In genomic region chr8:12833616-12834015, GRCm38 (mm10) we compare ENCODE assay signal across 27 mouse cellular contexts. TPM values are rescaled to one million over a fixed set of nuclear protein-coding genes. Genes with fewer than 3 reads are reported as not detected.
DNase-seq lines count a peak whose midpoint lies in the region; ATAC-seq lines count a peak whose summit lies in the region.
"Had no signal": no experiment of that assay in that cellular context is flagged by ENCODE, and none has a peak within 500 bp of the region (broad histone marks: within the 10 kb centered on the region; RNA-seq: fewer than 3 reads in every experiment).

No protein-coding gene starts in this region.

- ATAC-seq in heart, embryonic 12.5 days (ENCODE audit: insufficient number of reproducible peaks, low FRiP score), result no peak
- ATAC-seq: forebrain, embryonic 14.5 days; forebrain, postnatal 0 days; hindbrain, embryonic 16.5 days; intestine, embryonic 15.5 days; Patski had no signal

- DNase-seq in heart, adult 18-20 months, result peak; percentile 49 to 77
- DNase-seq in heart, adult 9 months (ENCODE audit: low spot score in 2 of 2), result peak; percentile 48 to 63
- peak; percentile 16 for DNase-seq in heart, postnatal 25 days (ENCODE audit: low spot score)
- DNase-seq in urinary bladder, adult 2 months (ENCODE audit: low spot score), result no peak
- DNase-seq in limb, embryonic 10.5 days (ENCODE audit: low spot score), result no peak
- no peak for DNase-seq in T-cell, adult 2 months (ENCODE audit: low spot score)
- DNase-seq: adrenal gland, adult 2 months; adrenal gland, postnatal 14 days; B cell, adult 2 months; cerebellum, adult 11 months; cerebellum, adult 2 months; cerebellum, adult 9-11 months; cerebellum, postnatal 25 days; forebrain, postnatal 0 days; gastrocnemius, adult 2 months; gastrocnemius, postnatal 14 days; kidney, adult 11 months; kidney, adult 8-10 months had no signal

- H3K4me2 ChIP-seq in heart, embryonic 12.5 days, result no peak overlapping the region
- H3K4me2 ChIP-seq: embryonic facial prominence, embryonic 12.5 days; embryonic facial prominence, embryonic 15.5 days; intestine, embryonic 15.5 days had no signal

- 67% methylated on average over 5 of the region's 5 CpGs for WGBS in heart, embryonic 12.5 days
- 85% methylated on average over 5 of the region's 5 CpGs for WGBS in limb, embryonic 10.5 days

- no peaks in the 10 kb centered on the region for H3K27me3 ChIP-seq in heart, embryonic 12.5 days (replicated peaks)
- H3K27me3 ChIP-seq in limb, embryonic 10.5 days (ENCODE audit: low read depth, poor library complexity, severe bottlenecking), result no peaks in the 10 kb centered on the region
- H3K27me3 ChIP-seq: embryonic facial prominence, embryonic 12.5 days; embryonic facial prominence, embryonic 15.5 days; intestine, embryonic 15.5 days; Patski had no signal

- H3K9me3 ChIP-seq in heart, embryonic 12.5 days (replicated peaks), result 0 out of 2 replicates have a peak, but pooled peaks cover 3% of the 10 kb centered on the region
- no peaks in the 10 kb centered on the region for H3K9me3 ChIP-seq in limb, embryonic 10.5 days (replicated peaks)
- H3K9me3 ChIP-seq: embryonic facial prominence, embryonic 12.5 days; embryonic facial prominence, embryonic 15.5 days; G1E; intestine, embryonic 15.5 days had no signal

- intact Hi-C loops in heart, postnatal 25 days (cut with DNase I), result no loop called here

- no peak overlapping the region for H3K27ac ChIP-seq in heart, embryonic 12.5 days (ENCODE audit: poor library complexity, severe bottlenecking)
- no peak overlapping the region for H3K27ac ChIP-seq in limb, embryonic 10.5 days
- H3K27ac ChIP-seq: embryonic facial prominence, embryonic 12.5 days; embryonic facial prominence, embryonic 15.5 days; gastrocnemius, adult 2 months; intestine, embryonic 15.5 days had no signal

- H3K36me3 ChIP-seq in heart, embryonic 12.5 days, result peaks cover 86% of the 10 kb centered on the region
- peaks cover 60% of the 10 kb centered on the region for H3K36me3 ChIP-seq in limb, embryonic 10.5 days
- H3K36me3 ChIP-seq: G1E had no signal

- H3K9ac ChIP-seq in heart, embryonic 12.5 days, result no peak overlapping the region
- H3K9ac ChIP-seq: embryonic facial prominence, embryonic 12.5 days; embryonic facial prominence, embryonic 15.5 days; forebrain, postnatal 0 days; intestine, embryonic 15.5 days had no signal

- no peak overlapping the region for H3K4me3 ChIP-seq in heart, embryonic 12.5 days
- no peak overlapping the region for H3K4me3 ChIP-seq in limb, embryonic 10.5 days
- H3K4me3 ChIP-seq: embryonic facial prominence, embryonic 12.5 days; embryonic facial prominence, embryonic 15.5 days; gastrocnemius, adult 2 months; intestine, embryonic 15.5 days had no signal

- no peaks in the 10 kb centered on the region for H3K4me1 ChIP-seq in heart, embryonic 12.5 days (replicated peaks)
- no peaks in the 10 kb centered on the region for H3K4me1 ChIP-seq in limb, embryonic 10.5 days
- H3K4me1 ChIP-seq: embryonic facial prominence, embryonic 12.5 days; embryonic facial prominence, embryonic 15.5 days; intestine, embryonic 15.5 days had no signal

RNA-seq across cellular contexts. Expression of gene Mcf2l, which starts 40.0 kb away (rescaled TPM):
- 10 to 100 TPM; 75.1 to 93.4 TPM for total RNA-seq in heart, adult 18-20 months (2021)
- 11.4 and 11.5 TPM in 2 replicates for polyA plus RNA-seq in heart, embryonic 12.5 days (2016; fragmentation: Nextera tagmentation; extraction: Ambion mirVana)
- 10 to 100 TPM; 44.7 to 69.4 TPM for total RNA-seq in heart, postnatal 25 days (2021)
- 4.8 and 10.3 TPM in 2 replicates for polyA plus RNA-seq in urinary bladder, adult 2 months (2012; rRNA removed)
- polyA plus RNA-seq in limb, embryonic 10.5 days (2016; fragmentation: Nextera tagmentation; extraction: Ambion mirVana), result 5.7 and 10.3 TPM in 2 replicates
- total RNA-seq: CH12.LX had no signal
- polyA plus RNA-seq: G1E had no signal

Comparison
In these comparisons a context has a peak if more than half of its experiments do, and no peak if none do; other contexts are left out.
1. DNase-seq: peak in heart, adult 18-20 months (2 of 2), heart, adult 9 months (2 of 2) and heart, postnatal 25 days (single experiment); none in urinary bladder, adult 2 months (single experiment), limb, embryonic 10.5 days (single experiment) and T-cell, adult 2 months (single experiment).